Mouse (Mus musculus) embryonic fibroblast, embryonic 13.5 days (primary cell): ENCODE measurements around the gene Qdpr.

ENCODE experiments used
- CTCF ChIP-seq: IDR thresholded peaks from 2 replicates; pipeline ENCODE4 v1.5.1; 2011; ENCODE audit warnings: mild to moderate bottlenecking, control low read depth, low read length, moderate library complexity, borderline replicate concordance; ENCODE audit not compliant: insufficient read depth
- POLR2A ChIP-seq: IDR thresholded peaks from 2 replicates; pipeline ENCODE4 v1.6.1; 2011; ENCODE audit warnings: low read depth, mild to moderate bottlenecking, control low read depth, low read length, moderate library complexity

GRCm38 (mm10) chr5:45435967-45436950 lies 13.8 kb downstream of the Qdpr start:
- no peak for TF ChIP-seq CTCF
- TF ChIP-seq POLR2A: no peak
